Mouse (Mus musculus) right cerebral cortex, postnatal 10 days (tissue): ENCODE data around the gene Phldb1.
"Not testable (repeated sequence)": the region's sequence is repeated elsewhere in the genome, so short reads cannot be mapped to it uniquely, and the experiment has no call there.

Experiments used
- DNase-seq, 2 experiments: peaks; one replicate each; pipeline ENCODE4 v3.0.0; 2021; ENCODE audit warnings: low spot score in 2 of 2

Phldb1 gene

DNA sequence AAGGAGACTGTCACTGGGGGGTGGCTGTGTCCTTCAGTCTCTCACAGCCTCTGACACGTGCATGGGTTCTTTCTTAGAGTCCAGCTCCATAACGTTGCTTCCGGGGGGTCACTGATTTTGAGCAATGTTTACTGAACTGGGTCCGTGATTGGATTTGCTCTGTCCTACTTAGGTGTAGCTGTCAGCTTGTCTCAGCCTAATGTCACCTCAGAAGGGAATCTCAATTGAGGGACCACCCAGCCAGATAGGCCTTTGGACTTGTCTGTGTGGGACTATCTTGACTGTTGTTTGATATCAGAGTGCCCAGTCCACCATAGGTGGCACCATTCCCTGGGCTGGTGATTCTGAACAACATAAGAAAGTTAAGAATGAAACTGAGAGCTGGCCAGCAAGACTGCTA is 81.1 kb downstream of the Phldb1 start:
- DNase-seq = no peak

DNA sequence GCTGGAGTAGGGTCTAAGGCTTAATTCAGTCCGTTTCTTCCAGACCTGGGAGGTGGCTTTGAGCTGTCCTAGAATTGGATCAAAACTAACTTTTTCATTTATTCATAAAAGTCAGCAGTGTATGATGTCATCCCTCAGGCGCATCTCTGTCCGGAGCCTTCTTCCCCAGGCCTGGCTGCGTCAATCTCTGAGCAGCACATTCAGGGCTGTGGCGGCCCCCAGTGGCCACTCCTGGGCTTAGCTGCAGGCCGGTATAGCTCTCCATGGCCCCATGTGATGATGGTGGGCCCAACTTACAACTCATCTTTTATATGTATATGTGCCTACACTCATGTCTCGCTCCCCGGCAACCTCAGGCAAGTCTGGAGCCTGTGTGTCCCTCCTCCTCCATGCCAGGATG is 83.0 kb downstream of the Phldb1 start:
- peak; percentile 71 to 77 for DNase-seq

DNA sequence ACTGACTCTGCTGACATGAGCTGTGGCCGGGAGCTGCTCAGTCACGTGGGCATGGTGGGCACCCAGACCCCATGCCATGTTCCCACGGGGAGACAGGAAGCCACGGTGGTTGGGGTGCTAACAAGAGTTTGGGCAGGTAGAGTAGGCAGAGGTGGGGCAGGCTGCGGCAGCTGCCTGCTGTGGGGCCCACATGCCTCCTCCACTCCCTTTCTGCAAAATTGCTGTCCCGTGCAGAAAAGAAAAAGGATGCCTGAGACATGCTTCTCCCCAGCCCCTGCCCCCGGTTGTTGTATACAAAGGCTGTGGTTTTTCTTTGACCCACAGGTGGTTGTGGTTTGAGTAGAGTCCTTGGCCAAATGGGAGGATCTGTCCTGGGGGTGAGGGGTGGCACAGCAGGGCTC is 86.1 kb downstream of the Phldb1 start:
- no peak for DNase-seq

DNA sequence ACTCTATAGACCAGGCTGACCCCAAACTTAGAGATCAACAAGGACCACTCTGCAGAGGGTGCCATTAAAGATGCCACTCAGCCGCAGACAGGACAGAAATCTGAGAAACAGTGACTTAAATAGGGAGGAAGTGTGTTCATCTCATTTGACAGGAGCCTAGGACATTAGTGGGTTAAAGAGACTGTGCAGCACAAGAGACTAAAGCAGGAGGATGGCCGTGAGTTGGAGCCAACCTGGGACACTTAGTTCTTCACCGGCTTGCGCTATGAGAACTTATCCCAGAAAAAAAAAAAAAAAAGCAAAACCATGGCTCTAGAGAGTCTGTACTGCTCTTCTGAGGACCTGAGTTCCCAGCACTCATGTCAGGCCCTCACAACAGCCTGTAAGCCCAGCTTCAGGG is 87.3 kb downstream of the Phldb1 start:
- no peak for DNase-seq

DNA sequence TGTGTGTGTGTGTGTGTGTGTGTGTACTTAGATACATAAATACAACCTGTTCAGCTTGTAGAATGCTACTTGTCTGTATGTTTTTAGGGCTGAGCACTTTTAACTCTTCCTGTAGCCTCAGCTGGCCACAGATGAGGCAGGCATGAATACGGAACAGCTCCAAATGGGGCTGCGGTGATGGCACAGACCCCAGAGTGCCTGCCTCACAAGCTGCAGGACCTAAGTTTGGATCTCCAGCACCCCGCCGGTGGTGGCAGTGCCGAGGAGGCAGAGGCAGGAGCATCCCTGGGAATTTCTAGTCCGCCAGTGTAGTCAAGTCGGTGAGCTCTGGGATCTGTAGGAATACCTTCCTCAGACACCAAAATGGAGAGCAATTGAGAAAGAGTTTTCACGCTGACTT is 88.0 kb downstream of the Phldb1 start:
- no peak for DNase-seq

- no peak for DNase-seq
These were observed 88.6 kb downstream of the Phldb1 start for GRCm38 (mm10) chr9:44646366-44646765.

GRCm38 (mm10) chr9:44645924-44646323 is 89.1 kb downstream of the Phldb1 start:
- no peak for DNase-seq

- no peak for DNase-seq
These were observed 89.5 kb downstream of the Phldb1 start for GRCm38 (mm10) chr9:44645481-44645880.

GRCm38 (mm10) chr9:44644186-44644585 is 90.8 kb downstream of the Phldb1 start:
- no peak for DNase-seq

- DNase-seq = no peak
These were observed 91.9 kb downstream of the Phldb1 start for GRCm38 (mm10) chr9:44643103-44643502.

DNA sequence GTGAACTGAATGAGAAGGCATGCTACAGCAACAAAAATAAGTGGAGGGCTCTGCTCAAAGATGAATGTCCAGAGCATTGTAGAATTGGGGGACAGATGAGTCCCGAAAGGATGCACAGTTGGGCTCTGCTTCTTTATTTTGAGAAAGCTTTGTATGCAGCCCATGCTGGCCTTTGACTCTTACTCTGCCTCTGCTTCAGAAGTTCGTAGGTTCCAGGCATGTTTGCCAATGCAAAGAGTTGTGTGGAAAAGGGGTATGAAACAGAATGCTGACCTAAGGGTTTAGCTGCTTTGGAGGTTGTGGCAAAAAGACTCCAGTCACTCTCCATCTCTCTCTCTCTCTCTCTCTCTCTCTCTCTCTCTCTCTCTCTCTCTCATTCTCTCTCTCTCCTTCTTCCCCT is 93.4 kb downstream of the Phldb1 start:
- no peak for DNase-seq

GRCm38 (mm10) chr9:44640646-44641357 is 94.2 kb downstream of the Phldb1 start:
- no peak for DNase-seq

DNA sequence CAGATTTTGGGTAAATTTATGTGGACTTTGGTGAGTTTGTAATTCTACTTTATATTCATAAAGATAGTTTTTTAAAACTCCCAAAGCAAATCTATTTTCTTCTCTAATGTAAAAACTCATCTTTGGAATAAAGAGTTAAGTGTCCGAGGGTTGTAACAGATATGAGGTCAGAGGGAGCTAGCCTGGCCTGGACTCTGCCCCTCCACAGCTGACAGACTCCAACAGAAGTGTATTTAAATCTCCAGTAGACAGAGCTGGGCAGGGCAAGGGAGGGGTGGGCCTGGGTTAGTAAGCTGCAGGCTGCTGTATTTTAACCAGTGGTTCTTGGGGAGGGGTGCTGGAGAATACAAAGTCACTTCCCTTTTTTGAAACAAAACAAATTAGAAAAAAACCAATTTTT is 95.0 kb downstream of the Phldb1 start:
- not testable (repeated sequence) for DNase-seq

- not testable (repeated sequence) for DNase-seq
These were observed 96.3 kb downstream of the Phldb1 start for GRCm38 (mm10) chr9:44638726-44639125.

DNA sequence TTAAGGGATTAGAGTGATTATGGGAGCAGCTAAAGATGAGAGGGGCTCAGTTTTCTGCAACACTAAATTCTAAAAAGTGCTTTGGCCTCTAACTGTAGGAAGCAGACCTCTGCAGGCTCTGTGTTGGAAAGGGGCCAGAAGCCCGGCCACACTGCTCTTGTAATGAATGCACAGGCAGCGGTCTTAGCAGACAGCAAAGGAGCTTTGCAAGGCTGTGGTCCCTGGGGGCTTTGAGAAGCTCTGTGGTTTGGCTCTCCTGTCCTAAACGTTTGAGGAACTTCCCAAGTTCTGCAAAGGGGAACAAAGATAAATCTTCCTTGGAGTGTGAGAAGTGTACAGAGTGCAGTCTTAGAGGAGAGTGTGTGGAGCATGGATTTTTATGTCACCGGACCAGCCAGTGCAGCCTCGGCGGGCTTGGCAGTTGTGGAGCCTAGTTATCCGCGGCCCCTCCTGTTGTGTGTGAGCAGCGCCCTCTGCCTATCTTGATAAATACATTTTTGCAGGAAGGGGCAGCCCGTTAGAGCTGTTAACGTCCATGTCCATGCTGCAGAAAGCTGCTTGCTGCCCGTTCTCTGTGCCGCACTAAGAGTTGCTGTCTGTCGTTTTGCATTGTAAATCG is 97.3 kb downstream of the Phldb1 start:
- DNase-seq = peak in 1 of 2 experiments; percentile 71
